Mouse (Mus musculus) C2C12 (cell line): Measurements from ENCODE around the gene Slamf6.

Experiments
- CTCF ChIP-seq: IDR thresholded peaks from one replicate; pipeline ENCODE4 v1.5.1; 2011; ENCODE audit not compliant: control insufficient read depth, insufficient read depth, insufficient read length
- FOSL1 ChIP-seq: IDR thresholded peaks from one replicate; pipeline ENCODE4 v1.8.0; 2011; ENCODE audit warnings: mild to moderate bottlenecking, low read length; ENCODE audit not compliant: poor library complexity, insufficient read depth, severe bottlenecking
- MAX ChIP-seq: IDR thresholded peaks from one replicate; pipeline ENCODE4 v1.6.1; 2011; ENCODE audit warnings: mild to moderate bottlenecking, control low read depth
- MYOD1 ChIP-seq: IDR thresholded peaks from one replicate; pipeline ENCODE4 v1.6.1; 2011; ENCODE audit warnings: low read depth; ENCODE audit not compliant: control insufficient read depth, insufficient read length
- MYOG ChIP-seq: IDR thresholded peaks from one replicate; pipeline ENCODE4 v1.6.1; 2011; ENCODE audit not compliant: control insufficient read depth, insufficient read length; ENCODE audit errors: extremely low read depth

- TF ChIP-seq CTCF (no peak), MAX (no peak), MYOD1 (no peak), MYOG (no peak), FOSL1 (no peak)
These were observed 4.3 kb downstream of the Slamf6 start for GRCm38 (mm10) chr1:171921641-171922040.
